Mouse (Mus musculus) olfactory bulb, adult 2 months (tissue): ENCODE measurements around the gene Gart. TPM values are rescaled to one million over a fixed set of nuclear protein-coding genes. Genes with fewer than 3 reads are reported as not detected.

Source experiments
- H3K27ac ChIP-seq: fragments of 200-500 bp; 2 replicates; pipeline ENCODE4 v1.5.1; 2012; ENCODE audit warnings: low read depth, low read length; ENCODE audit not compliant: insufficient read depth
- H3K4me1 ChIP-seq: fragments of 200-500 bp; 2 replicates; pipeline ENCODE4 v1.6.1; 2012; ENCODE audit warnings: low read length; ENCODE audit not compliant: control insufficient read depth, insufficient read depth
- H3K4me3 ChIP-seq: fragments of 200-500 bp; 2 replicates; pipeline ENCODE4 v1.5.1; 2012; ENCODE audit warnings: mild to moderate bottlenecking, low read depth, low read length, moderate library complexity; ENCODE audit not compliant: insufficient read depth
- CTCF ChIP-seq: fragments of 200-500 bp; IDR thresholded peaks from 2 replicates; pipeline ENCODE4 v1.5.1; 2012; ENCODE audit warnings: low read depth, mild to moderate bottlenecking, low read length, moderate library complexity; ENCODE audit not compliant: insufficient read depth
- POLR2A ChIP-seq: fragments of 200-500 bp; IDR thresholded peaks from 2 replicates; pipeline ENCODE4 v1.6.1; 2012; ENCODE audit warnings: mild to moderate bottlenecking, low read depth, low read length, moderate library complexity; ENCODE audit not compliant: insufficient read depth
- WGBS: fragments of 180-500 bp; shearing (Covaris S2); methylation state at CpG from one replicate; pipeline ENCODE4 v1.1.7; 2018; 5-methylcytosine and 5-hydroxymethylcytosine counted together
- polyA plus RNA-seq: library from polyadenylated mRNA; stranded (reverse); fragments of >200 nt; gene quantifications from 2 replicates; pipeline ENCODE4 v1.2.4, GENCODE M21; 2012; ENCODE audit warnings: low replicate concordance; ENCODE audit not compliant: missing spikeins, insufficient read depth, insufficient read length

Gene Gart
- polyA plus RNA-seq, 1 experiment = not detected

DNA sequence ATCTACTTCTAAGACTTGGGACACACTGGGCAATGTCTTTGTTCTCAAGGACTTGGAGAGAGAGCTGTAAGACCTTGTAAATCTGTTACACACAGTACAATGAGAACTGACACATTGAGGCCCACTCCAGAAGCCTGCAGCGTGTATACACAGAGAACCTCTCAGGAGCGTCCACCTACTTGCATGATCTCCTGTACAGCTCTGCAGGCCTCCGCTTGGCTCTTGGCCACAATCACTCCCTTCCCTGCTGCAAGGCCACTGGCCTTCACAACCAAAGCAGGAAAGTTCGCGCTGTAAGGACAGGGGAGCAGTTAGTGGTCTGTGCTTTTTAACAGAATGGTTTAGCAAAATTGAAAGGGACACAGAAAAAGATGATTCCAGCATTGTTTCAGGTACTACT, 7.6 kb downstream of the Gart start:
- H3K27ac ChIP-seq = no peak overlapping the region
- 89% methylated on average over 5 of the region's 5 CpGs for WGBS
- TF ChIP-seq POLR2A = no peak
- no peak for TF ChIP-seq CTCF
- H3K4me1 ChIP-seq = no peaks in the 10 kb centered on the region
- H3K4me3 ChIP-seq = no peak overlapping the region

DNA sequence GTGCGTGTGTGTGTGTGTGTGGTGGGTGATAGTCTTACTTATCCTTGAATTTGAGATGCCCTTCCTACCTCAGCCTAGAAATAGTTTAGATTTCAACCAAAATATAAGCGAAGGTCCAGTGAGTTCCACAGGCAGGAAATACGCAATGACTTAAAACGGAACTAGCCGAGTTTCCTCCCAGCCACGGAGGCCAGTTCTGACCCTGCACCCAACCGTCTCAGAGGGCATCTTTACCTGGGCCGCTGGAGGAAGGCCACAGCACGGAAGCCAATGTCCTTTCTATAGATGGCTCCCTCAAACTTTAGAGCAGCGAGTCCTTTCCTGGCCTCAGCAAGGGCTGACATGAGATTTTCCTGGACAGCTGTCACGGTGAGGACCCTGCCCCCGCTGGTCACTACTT, 13.1 kb downstream of the Gart start:
- TF ChIP-seq CTCF = no peak
- no peak for TF ChIP-seq POLR2A
- Histone ChIP-seq H3K27ac (no peak overlapping the region), H3K4me3 (no peak overlapping the region), H3K4me1 (no peaks in the 10 kb centered on the region)
- WGBS = 92% methylated on average over 12 of the region's 12 CpGs

DNA sequence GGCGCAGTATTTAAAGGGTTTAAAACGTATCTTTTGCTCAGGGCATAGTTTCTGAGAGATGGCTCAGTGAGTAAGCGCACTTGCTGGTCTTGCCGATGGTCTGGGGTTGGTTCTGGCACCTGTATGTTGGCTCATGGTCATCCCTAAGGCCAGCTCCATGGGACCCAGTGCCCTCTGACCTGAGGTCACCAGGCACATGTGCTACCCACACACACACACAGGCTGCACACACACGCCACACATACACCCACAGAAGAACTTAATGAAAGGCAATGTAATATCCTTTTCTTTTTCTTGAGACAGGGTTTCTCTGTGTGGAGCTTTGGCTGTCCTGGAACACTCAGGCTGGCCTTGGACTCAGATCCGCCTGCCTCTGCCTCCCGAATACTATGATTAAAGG, 13.8 kb downstream of the Gart start:
- Histone ChIP-seq H3K27ac (no peak overlapping the region), H3K4me1 (no peaks in the 10 kb centered on the region), H3K4me3 (no peak overlapping the region)
- TF ChIP-seq POLR2A = no peak
- TF ChIP-seq CTCF = no peak
- 95% methylated on average over 7 of the region's 7 CpGs for WGBS

DNA sequence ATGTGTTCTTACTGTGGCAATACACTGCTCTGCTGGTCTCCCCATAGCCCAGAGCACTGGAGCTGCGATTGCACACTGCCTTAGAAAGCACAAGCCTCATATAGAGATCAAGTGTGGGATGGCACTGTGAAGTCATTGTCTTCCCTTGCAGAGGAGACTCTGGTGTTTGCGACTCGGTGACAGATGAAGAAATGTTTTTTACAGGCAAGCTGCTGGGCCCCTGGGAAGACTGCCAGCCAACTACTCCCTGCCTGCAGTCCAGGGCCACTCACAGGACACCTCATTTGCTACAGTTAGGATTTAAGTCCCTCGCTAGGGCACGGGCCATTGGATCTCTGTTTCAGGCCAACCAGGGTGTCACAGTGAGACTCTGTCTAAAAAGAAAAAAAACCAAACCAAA, 14.3 kb downstream of the Gart start:
- H3K4me3 ChIP-seq = no peak overlapping the region
- 82% methylated on average over 5 of the region's 5 CpGs for whole genome bisulfite sequencing
- TF ChIP-seq CTCF (no peak), POLR2A (no peak)

DNA sequence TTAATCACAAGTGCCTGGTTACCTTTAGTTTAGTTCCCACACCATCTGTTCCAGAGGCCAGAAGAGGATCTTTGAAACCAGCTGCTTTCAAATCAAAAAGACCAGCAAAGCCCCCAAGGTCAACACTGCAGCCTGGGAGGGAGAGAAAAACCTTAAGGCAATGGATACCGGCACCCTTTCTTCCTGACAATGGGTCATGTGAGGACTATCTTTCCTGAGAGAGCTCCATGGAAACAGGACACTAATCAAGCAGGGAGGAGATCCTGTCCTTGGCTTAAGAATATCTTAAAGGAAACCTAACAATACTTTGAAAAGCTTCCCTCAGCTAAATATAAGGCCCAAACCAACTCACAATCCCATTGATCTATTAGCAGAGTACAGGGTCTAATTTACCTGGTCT, 16.2 kb downstream of the Gart start:
- no peak overlapping the region for H3K4me3 ChIP-seq
- WGBS = 60% methylated on average over 1 of the region's 1 CpGs
- H3K4me1 ChIP-seq = no peaks in the 10 kb centered on the region
- no peak for TF ChIP-seq CTCF
- no peak for TF ChIP-seq POLR2A
- H3K27ac ChIP-seq = no peak overlapping the region

More for the DNA sequence above, 14.3 kb downstream of the Gart start:
- Histone ChIP-seq H3K27ac (no peak overlapping the region), H3K4me1 (no peaks in the 10 kb centered on the region)

DNA sequence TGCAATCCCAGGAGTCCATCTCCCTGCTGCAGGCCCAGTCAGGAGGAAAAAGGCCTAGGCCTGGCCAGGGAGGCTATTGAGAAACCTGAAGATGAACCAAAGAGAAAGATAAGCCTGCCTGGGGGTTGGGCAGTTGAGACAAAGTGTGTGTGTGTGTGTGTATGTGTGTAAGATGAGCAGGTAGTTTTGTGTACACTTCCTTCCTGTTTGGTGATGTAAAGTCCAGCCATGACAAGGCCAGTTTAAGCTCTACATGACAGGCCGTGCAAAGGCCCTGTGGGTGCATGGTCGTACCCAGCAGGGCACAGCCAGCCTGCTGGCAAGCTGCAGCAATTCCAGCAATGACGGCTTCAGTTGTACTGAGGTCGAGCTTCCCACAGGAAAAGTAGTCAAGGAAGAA, 17.0 kb downstream of the Gart start:
- no peaks in the 10 kb centered on the region for H3K4me1 ChIP-seq
- H3K4me3 ChIP-seq = no peak overlapping the region
- no peak overlapping the region for H3K27ac ChIP-seq
- 91% methylated on average over 4 of the region's 4 CpGs for WGBS
- TF ChIP-seq CTCF (no peak), POLR2A (no peak)

DNA sequence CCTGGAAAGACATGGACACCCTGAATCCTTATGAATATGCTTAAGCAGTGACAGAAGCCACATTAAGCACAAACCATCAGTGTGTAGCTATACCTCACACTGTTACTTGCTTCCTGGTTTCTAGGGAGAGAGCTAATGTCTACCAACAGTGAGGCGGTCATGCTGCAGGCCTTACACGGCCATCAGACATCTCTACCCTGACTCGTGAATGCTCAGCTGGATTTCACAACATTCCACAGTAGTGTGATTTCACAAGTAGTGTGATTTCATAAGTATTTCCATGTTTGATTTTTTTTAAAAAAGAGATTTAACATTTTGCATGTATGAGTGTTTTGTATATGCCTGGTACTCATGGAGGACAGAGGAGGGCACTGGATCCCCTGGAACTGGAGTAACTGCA, 18.1 kb downstream of the Gart start:
- H3K27ac ChIP-seq = no peak overlapping the region
- 91% methylated on average over 3 of the region's 3 CpGs for WGBS
- no peaks in the 10 kb centered on the region for H3K4me1 ChIP-seq
- TF ChIP-seq POLR2A (no peak), CTCF (no peak)
- no peak overlapping the region for H3K4me3 ChIP-seq

DNA sequence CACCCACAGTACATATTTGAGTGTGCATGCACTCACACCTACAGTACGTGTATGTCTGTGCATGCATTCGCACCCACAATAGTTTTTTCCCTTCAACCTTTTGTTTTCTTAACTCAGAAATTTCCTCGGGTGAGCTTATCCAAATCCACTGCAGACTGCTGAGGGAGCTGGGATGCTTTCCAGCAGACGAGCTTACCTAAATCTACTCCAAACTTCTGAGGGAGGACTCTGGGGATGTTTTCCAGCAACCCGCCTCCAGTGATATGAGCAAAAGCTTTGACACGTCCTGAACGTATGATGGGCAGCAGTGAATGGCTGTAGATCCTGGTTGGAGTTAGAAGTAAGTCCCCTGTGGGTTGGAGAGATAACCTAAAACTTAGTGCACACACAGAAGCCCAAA, 18.9 kb downstream of the Gart start:
- 89% methylated on average over 7 of the region's 7 CpGs for WGBS
- no peak overlapping the region for H3K27ac ChIP-seq
- no peak overlapping the region for H3K4me3 ChIP-seq
- no peak for TF ChIP-seq POLR2A
- TF ChIP-seq CTCF = no peak
- no peaks in the 10 kb centered on the region for H3K4me1 ChIP-seq

DNA sequence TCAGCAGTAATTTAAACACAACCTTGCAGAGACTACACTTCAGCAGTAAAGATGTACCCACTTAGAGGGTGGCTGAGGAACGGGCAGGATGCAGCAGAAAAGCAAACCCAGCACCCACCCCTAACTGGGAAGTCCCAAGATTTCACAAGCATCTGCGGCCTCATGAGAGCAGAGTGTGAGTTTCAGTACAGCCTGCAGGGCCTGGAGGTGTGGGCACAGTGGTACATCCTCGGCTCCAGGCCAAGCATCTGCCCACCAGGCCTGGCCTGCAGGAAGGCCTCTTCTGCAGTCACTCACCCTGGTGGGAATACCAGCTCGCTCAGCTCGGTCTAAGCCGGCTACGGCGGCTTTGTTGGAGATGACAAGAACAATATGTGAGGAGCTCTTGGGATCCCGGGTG, 23.7 kb downstream of the Gart start:
- Histone ChIP-seq H3K27ac (no peak overlapping the region), H3K4me3 (no peak overlapping the region), H3K4me1 (no peaks in the 10 kb centered on the region)
- TF ChIP-seq CTCF (no peak), POLR2A (no peak)
- 97% methylated on average over 9 of the region's 9 CpGs for WGBS

DNA sequence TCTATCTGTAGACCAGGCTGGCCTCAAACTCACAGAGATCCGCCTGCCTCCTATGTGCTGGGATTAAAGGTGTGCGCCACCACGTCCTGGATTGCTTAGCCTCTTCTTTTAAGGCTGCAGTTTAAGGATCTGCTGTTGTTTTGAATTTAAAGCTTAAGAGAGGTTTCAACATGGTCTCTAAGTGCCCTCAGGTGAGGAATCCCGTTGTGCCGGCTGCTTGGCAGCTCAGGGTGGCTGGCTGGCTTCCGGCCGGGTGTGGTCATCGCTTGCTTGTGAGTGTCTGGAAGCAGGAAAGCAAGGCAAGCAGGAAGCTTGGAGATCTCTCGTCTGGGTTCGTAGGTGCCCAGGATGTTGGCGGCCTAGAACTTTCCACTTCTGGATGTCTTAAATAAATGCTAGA, 25.8 kb downstream of the Gart start:
- Histone ChIP-seq H3K4me3 (no peak overlapping the region), H3K27ac (no peak overlapping the region), H3K4me1 (no peaks in the 10 kb centered on the region)
- no peak for TF ChIP-seq POLR2A
- WGBS = 95% methylated on average over 11 of the region's 11 CpGs

DNA sequence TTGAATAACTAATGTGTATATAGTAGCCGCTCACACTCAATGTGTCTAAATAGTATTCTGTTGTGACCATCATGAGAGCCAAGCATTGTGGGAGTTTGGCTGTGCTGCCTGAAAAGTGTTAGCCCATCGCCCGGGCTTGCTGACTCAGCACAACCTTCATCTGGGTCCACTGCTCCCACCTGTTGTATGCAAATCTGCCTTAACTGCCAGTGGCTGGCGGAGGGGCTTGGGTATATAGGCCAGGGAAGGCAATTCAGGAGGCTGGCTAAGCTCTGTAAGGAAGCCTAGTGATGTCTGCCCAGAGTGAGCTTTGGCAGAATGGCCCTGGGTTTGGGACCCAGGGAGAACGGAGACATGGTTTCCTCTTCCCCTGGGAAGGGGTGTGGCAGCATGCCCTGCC, 26.6 kb downstream of the Gart start:
- Histone ChIP-seq H3K4me3 (no peak overlapping the region), H3K4me1 (no peaks in the 10 kb centered on the region), H3K27ac (no peak overlapping the region)
- 95% methylated on average over 5 of the region's 5 CpGs for WGBS
- TF ChIP-seq CTCF = no peak
- TF ChIP-seq POLR2A = no peak
